Mouse (Mus musculus): ENCODE data around the gene Snd1.

GRCm38 (mm10) chr6:28528208-28528607, 53.3 kb downstream of the Snd1 start:
- TF ChIP-seq CTCF (IDR thresholded peaks at IDR 0.05; ENCODE audit: low read depth, low read length): no peak
- TF ChIP-seq GATA1 (IDR thresholded peaks at IDR 0.05; ENCODE audit: borderline replicate concordance, low read length): no peak

Data from G1E (cell line).